In genomic region chr11:21079400-21079799, GRCm38 (mm10) we compare ENCODE assay signal across 19 mouse cellular contexts. TPM values are rescaled to one million over a fixed set of nuclear protein-coding genes. Genes with fewer than 3 reads are reported as not detected.
DNase-seq lines count a peak whose midpoint lies in the region; ATAC-seq and TF ChIP-seq lines count a peak whose summit lies in the region.
"Had no signal": no experiment of that assay in that cellular context is flagged by ENCODE, and none has a peak within 500 bp of the region (broad histone marks: within the 10 kb centered on the region; RNA-seq: fewer than 3 reads in every experiment).

No protein-coding gene starts in this region.

- no peaks in the 10 kb centered on the region for H3K36me3 ChIP-seq in intestine, embryonic 15.5 days
- no peaks in the 10 kb centered on the region for H3K36me3 ChIP-seq in intestine, postnatal 0 days (ENCODE audit: control insufficient read depth, insufficient read depth)
- H3K36me3 ChIP-seq in lung, embryonic 15.5 days = no peaks in the 10 kb centered on the region
- no peaks in the 10 kb centered on the region for H3K36me3 ChIP-seq in midbrain, embryonic 13.5 days
- H3K36me3 ChIP-seq: embryonic facial prominence, embryonic 12.5 days; forebrain, embryonic 15.5 days; G1E; hindbrain, embryonic 12.5 days; limb, embryonic 13.5 days; midbrain, embryonic 15.5 days had no signal

- 22% methylated on average over 2 of the region's 2 CpGs for WGBS in intestine, embryonic 15.5 days
- 10% methylated on average over 2 of the region's 2 CpGs for WGBS in intestine, postnatal 0 days
- WGBS in lung, embryonic 15.5 days = 8% methylated on average over 2 of the region's 2 CpGs
- 81% methylated on average over 2 of the region's 2 CpGs for WGBS in midbrain, embryonic 13.5 days

- 0 out of 2 replicates have a peak, but pooled peaks cover 2% of the 10 kb centered on the region for H3K4me1 ChIP-seq in intestine, embryonic 15.5 days (replicated peaks)
- H3K4me1 ChIP-seq in intestine, postnatal 0 days (replicated peaks; ENCODE audit: control insufficient read depth, insufficient read depth, low read length) = no peaks in the 10 kb centered on the region
- peaks cover 30% of the 10 kb centered on the region for H3K4me1 ChIP-seq in lung, embryonic 15.5 days
- no peaks in the 10 kb centered on the region for H3K4me1 ChIP-seq in midbrain, embryonic 13.5 days (replicated peaks)
- H3K4me1 ChIP-seq: embryonic facial prominence, embryonic 12.5 days; forebrain, embryonic 15.5 days; hindbrain, embryonic 12.5 days; midbrain, embryonic 15.5 days had no signal

- no peaks in the 10 kb centered on the region for H3K27me3 ChIP-seq in intestine, embryonic 15.5 days (replicated peaks)
- H3K27me3 ChIP-seq in intestine, postnatal 0 days (replicated peaks; ENCODE audit: control insufficient read depth, insufficient read depth, low read length) = no peaks in the 10 kb centered on the region
- no peaks in the 10 kb centered on the region for H3K27me3 ChIP-seq in lung, embryonic 15.5 days
- H3K27me3 ChIP-seq in midbrain, embryonic 13.5 days = no peaks in the 10 kb centered on the region
- H3K27me3 ChIP-seq: embryonic facial prominence, embryonic 12.5 days; forebrain, embryonic 15.5 days; hindbrain, embryonic 12.5 days; limb, embryonic 13.5 days; midbrain, embryonic 15.5 days had no signal

- H3K9me3 ChIP-seq in intestine, embryonic 15.5 days = no peaks in the 10 kb centered on the region
- H3K9me3 ChIP-seq in intestine, postnatal 0 days (ENCODE audit: control insufficient read depth) = no peaks in the 10 kb centered on the region
- no peaks in the 10 kb centered on the region for H3K9me3 ChIP-seq in lung, embryonic 15.5 days
- H3K9me3 ChIP-seq in midbrain, embryonic 13.5 days = no peaks in the 10 kb centered on the region
- H3K9me3 ChIP-seq: embryonic facial prominence, embryonic 12.5 days; forebrain, embryonic 15.5 days; G1E; hindbrain, embryonic 12.5 days; limb, embryonic 13.5 days; midbrain, embryonic 15.5 days had no signal

- no peak for DNase-seq in gastrocnemius, adult 2 months
- no peak for DNase-seq in gastrocnemius, adult 18-20 months (ENCODE audit: low spot score)
- no peak for DNase-seq in lung, postnatal 14 days
- no peak for DNase-seq in testis, postnatal 14 days (ENCODE audit: low spot score)
- DNase-seq: adrenal gland, postnatal 36 days; cerebellum, adult 2 months; retina, postnatal 1 day had no signal

- no peak overlapping the region for H3K9ac ChIP-seq in intestine, embryonic 15.5 days
- no peak overlapping the region for H3K9ac ChIP-seq in intestine, postnatal 0 days (ENCODE audit: low read depth, low read length)
- H3K9ac ChIP-seq in lung, embryonic 15.5 days = no peak overlapping the region
- no peak overlapping the region for H3K9ac ChIP-seq in midbrain, embryonic 13.5 days (replicated peaks)
- H3K9ac ChIP-seq: embryonic facial prominence, embryonic 12.5 days; forebrain, embryonic 15.5 days; hindbrain, embryonic 12.5 days; limb, embryonic 13.5 days; midbrain, embryonic 15.5 days had no signal

- peak overlapping the region; percentile 67 for H3K27ac ChIP-seq in gastrocnemius, adult 2 months
- no peak overlapping the region for H3K27ac ChIP-seq in intestine, embryonic 15.5 days
- H3K27ac ChIP-seq in intestine, postnatal 0 days (ENCODE audit: low read depth, low read length) = no peak overlapping the region
- H3K27ac ChIP-seq in lung, embryonic 15.5 days = peak overlapping the region; percentile 82
- H3K27ac ChIP-seq in midbrain, embryonic 13.5 days = no peak overlapping the region
- H3K27ac ChIP-seq: embryonic facial prominence, embryonic 12.5 days; forebrain, embryonic 15.5 days; hindbrain, embryonic 12.5 days; left cerebral cortex, adult 2 months; limb, embryonic 13.5 days; midbrain, embryonic 15.5 days had no signal

- intact Hi-C loops in gastrocnemius, adult 2 months (cut with DNase I) = loop anchor here (10.0 kb wide), 1 partner anchor 75 kb away; no protein-coding TSS in a partner anchor

- H3K4me3 ChIP-seq in gastrocnemius, adult 2 months = no peak overlapping the region
- H3K4me3 ChIP-seq in intestine, embryonic 15.5 days (replicated peaks) = no peak overlapping the region
- no peak overlapping the region for H3K4me3 ChIP-seq in intestine, postnatal 0 days (ENCODE audit: low read depth, low read length)
- no peak overlapping the region for H3K4me3 ChIP-seq in lung, embryonic 15.5 days
- no peak overlapping the region for H3K4me3 ChIP-seq in midbrain, embryonic 13.5 days (replicated peaks)
- H3K4me3 ChIP-seq: embryonic facial prominence, embryonic 12.5 days; forebrain, embryonic 15.5 days; hindbrain, embryonic 12.5 days; left cerebral cortex, adult 2 months; limb, embryonic 13.5 days; midbrain, embryonic 15.5 days had no signal

- no peak overlapping the region for H3K4me2 ChIP-seq in intestine, embryonic 15.5 days (replicated peaks)
- H3K4me2 ChIP-seq in intestine, postnatal 0 days (replicated peaks; ENCODE audit: low read depth) = no peak overlapping the region
- peak overlapping the region; percentile 6 for H3K4me2 ChIP-seq in lung, embryonic 15.5 days
- H3K4me2 ChIP-seq in midbrain, embryonic 13.5 days (replicated peaks) = no peak overlapping the region
- H3K4me2 ChIP-seq: embryonic facial prominence, embryonic 12.5 days; forebrain, embryonic 15.5 days; hindbrain, embryonic 12.5 days; limb, embryonic 13.5 days; midbrain, embryonic 15.5 days had no signal

- ATAC-seq in intestine, embryonic 15.5 days = peak; percentile 66; the same call in 1 of the 2 replicates
- no peak for ATAC-seq in intestine, postnatal 0 days
- ATAC-seq in lung, embryonic 15.5 days (ENCODE audit: borderline replicate concordance, extremely low read depth, low FRiP score, low TSS enrichment) = peak; percentile 49; the same call in 1 of the 2 replicates
- ATAC-seq in midbrain, embryonic 13.5 days = no peak
- ATAC-seq: CD4-positive, CD25-positive, alpha-beta regulatory T cell, adult 4 months; forebrain, embryonic 15.5 days; midbrain, embryonic 15.5 days had no signal

- TF ChIP-seq CTCF in gastrocnemius, adult 2 months (IDR thresholded peaks at IDR 0.05) = no peak
- TF ChIP-seq CTCF in intestine, postnatal 0 days (IDR thresholded peaks at IDR 0.05; ENCODE audit: low read depth) = no peak

RNA-seq across cellular contexts. Expression of gene Peli1, which starts 11.7 kb away (rescaled TPM):
- total RNA-seq in gastrocnemius, adult 2 months (2021) = 10 to 100 TPM; 12.0 to 12.1 TPM
- 10 to 100 TPM in 1 of 2 experiments, 1 to 10 TPM in 1; 8.5 to 13.4 TPM for total RNA-seq in gastrocnemius, adult 18-20 months (2021)
- polyA plus RNA-seq in intestine, embryonic 15.5 days (2015; fragmentation: Nextera tagmentation; extraction: Ambion mirVana) = 33.8 and 35.8 TPM in 2 replicates
- 27.1 and 27.2 TPM in 2 replicates for polyA plus RNA-seq in intestine, postnatal 0 days (2015; fragmentation: Nextera tagmentation; extraction: Ambion mirVana)
- 51.3 and 55.3 TPM in 2 replicates for polyA plus RNA-seq in lung, embryonic 15.5 days (2015; fragmentation: Nextera tagmentation; extraction: Ambion mirVana)
- polyA plus RNA-seq in midbrain, embryonic 13.5 days (2015; fragmentation: Nextera tagmentation; extraction: Ambion mirVana) = 92.6 and 102 TPM in 2 replicates

Comparison
In these comparisons a context has a peak if more than half of its experiments do, and no peak if none do; other contexts are left out.
1. ATAC-seq: peak in intestine, embryonic 15.5 days (single experiment) and lung, embryonic 15.5 days (single experiment); none in intestine, postnatal 0 days (single experiment) and midbrain, embryonic 13.5 days (single experiment).
2. H3K27ac ChIP-seq: peak in gastrocnemius, adult 2 months (single experiment) and lung, embryonic 15.5 days (single experiment); none in intestine, embryonic 15.5 days (single experiment), intestine, postnatal 0 days (single experiment) and midbrain, embryonic 13.5 days (single experiment).